In genomic region chr6:113939442-113939841, GRCm38 (mm10) we compare ENCODE assay signal across 18 mouse cellular contexts.
A peak's percentile ranks its signal among the peaks of the same experiment; 100 is the strongest.
DNase-seq lines count a peak whose midpoint lies in the region; TF ChIP-seq lines count a peak whose summit lies in the region.
"Had no signal": no experiment of that assay in that cellular context is flagged by ENCODE, and none has a peak within 500 bp of the region (broad histone marks: within the 10 kb centered on the region; RNA-seq: fewer than 3 reads in every experiment).

No protein-coding gene starts in this region.

- TF ChIP-seq CTCF in cerebellum, adult 2 months (IDR thresholded peaks at IDR 0.05; ENCODE audit: borderline replicate concordance, insufficient read depth, low read depth, low read length), result no peak
- no peak for TF ChIP-seq CTCF in layer of hippocampus, adult 2 months (conservative IDR thresholded peaks at IDR 0.05)
- no peak for TF ChIP-seq CTCF in brain, embryonic 14.5 days (IDR thresholded peaks at IDR 0.05; ENCODE audit: borderline replicate concordance, extremely low read depth, insufficient read depth, insufficient read length)

- DNase-seq in cerebellum, postnatal 14 days, result peak; percentile 36 to 44
- DNase-seq in cerebellum, adult 2 months, result no peak
- DNase-seq in layer of hippocampus, adult 2 months (ENCODE audit: low spot score in 2 of 2), result no peak
- no peak for DNase-seq in layer of hippocampus, adult 9-10 months (ENCODE audit: low spot score)
- DNase-seq in brain, adult 2 months (ENCODE audit: low read depth, low spot score), result peak; percentile 63
- DNase-seq in brain, embryonic 14.5 days (ENCODE audit: low read depth), result peak; percentile 15
- DNase-seq: adrenal gland, adult 2 months; adrenal gland, postnatal 14 days; cerebellum, adult 8-10 months; cerebellum, postnatal 36 days; gastrocnemius, postnatal 25 days; heart, adult 18-20 months; heart, postnatal 10 days; heart, postnatal 36 days had no signal

- 48% methylated on average over 8 of the region's 8 CpGs for WGBS in cerebellum, adult 2 months

- no peak for TF ChIP-seq POLR2A in cerebellum, adult 2 months (IDR thresholded peaks at IDR 0.05; ENCODE audit: borderline replicate concordance, insufficient read depth, low read length)
- no peak for TF ChIP-seq POLR2A in brain, embryonic 14.5 days (IDR thresholded peaks at IDR 0.05; ENCODE audit: borderline replicate concordance, extremely low read depth, insufficient read depth, insufficient read length, poor library complexity, severe bottlenecking)

- no peak overlapping the region for H3K4me3 ChIP-seq in cerebellum, adult 2 months (replicated peaks; ENCODE audit: insufficient read depth, low read depth, low read length)
- no peak overlapping the region for H3K4me3 ChIP-seq in layer of hippocampus, adult 2 months
- H3K4me3 ChIP-seq: forebrain, embryonic 15.5 days; heart, embryonic 12.5 days; heart, embryonic 15.5 days; hindbrain, embryonic 15.5 days had no signal

- no peaks in the 10 kb centered on the region for H3K27me3 ChIP-seq in cerebellum, adult 2 months (ENCODE audit: control insufficient read depth, insufficient read depth, low read length)
- H3K27me3 ChIP-seq: forebrain, embryonic 15.5 days; hindbrain, embryonic 15.5 days had no signal

- H3K4me1 ChIP-seq in cerebellum, adult 2 months (ENCODE audit: control insufficient read depth, insufficient read depth, low read length), result peaks cover 53% of the 10 kb centered on the region
- H3K4me1 ChIP-seq: heart, embryonic 12.5 days; heart, embryonic 15.5 days had no signal

- H3K27ac ChIP-seq in cerebellum, adult 2 months (ENCODE audit: insufficient read depth, low read length), result no peak overlapping the region
- H3K27ac ChIP-seq in layer of hippocampus, adult 2 months, result peak overlapping the region; percentile 20; the same call in 1 of the 2 replicates
- H3K27ac ChIP-seq: forebrain, embryonic 15.5 days; heart, embryonic 15.5 days; hindbrain, embryonic 15.5 days had no signal

Comparison
In these comparisons a context has a peak if more than half of its experiments do, and no peak if none do; other contexts are left out.
1. DNase-seq: peak in cerebellum, postnatal 14 days (2 of 2), brain, adult 2 months (single experiment) and brain, embryonic 14.5 days (single experiment); none in cerebellum, adult 2 months (0 of 2), layer of hippocampus, adult 2 months (0 of 2) and layer of hippocampus, adult 9-10 months (single experiment).